Mouse (Mus musculus) myocyte (in vitro differentiated cells): ENCODE measurements around the gene Gm20671.

ENCODE experiments used
- CEBPB ChIP-seq: IDR thresholded peaks from 2 replicates; pipeline ENCODE4 v1.6.1; 2011; ENCODE audit warnings: mild to moderate bottlenecking, moderate library complexity; ENCODE audit not compliant: poor library complexity, insufficient read depth, severe bottlenecking
- E2F4 ChIP-seq: IDR thresholded peaks from one replicate; pipeline ENCODE4 v1.6.1; 2011; ENCODE audit warnings: mild to moderate bottlenecking, control low read depth, moderate library complexity; ENCODE audit not compliant: insufficient read depth
- MAX ChIP-seq: IDR thresholded peaks from one replicate; pipeline ENCODE4 v1.6.1; 2011; ENCODE audit warnings: low read depth, mild to moderate bottlenecking, control low read depth
- MYOG ChIP-seq, 3 experiments: IDR thresholded peaks; one replicate each; pipeline ENCODE4 v1.6.1; 2011; ENCODE audit warnings: control low read depth in 2 of 3, low read depth in 2 of 3, mild to moderate bottlenecking in 2 of 3; ENCODE audit not compliant: insufficient read length in 2 of 3, control insufficient read depth in 1 of 3, insufficient read depth in 1 of 3
- POLR2A ChIP-seq: IDR thresholded peaks from one replicate; pipeline ENCODE4 v1.6.1; 2011; ENCODE audit warnings: low read depth, mild to moderate bottlenecking, control low read depth, moderate library complexity; ENCODE audit not compliant: insufficient read length
- POLR2AphosphoS2 ChIP-seq: IDR thresholded peaks from one replicate; pipeline ENCODE4 v1.6.1; 2011; ENCODE audit warnings: low read depth, control low read depth; ENCODE audit not compliant: insufficient read length
- REST ChIP-seq: IDR thresholded peaks from one replicate; pipeline ENCODE4 v1.6.1; 2011; ENCODE audit warnings: mild to moderate bottlenecking, control low read depth, moderate library complexity; ENCODE audit not compliant: insufficient read depth, insufficient read length
- TCF12 ChIP-seq: IDR thresholded peaks from one replicate; pipeline ENCODE4 v1.6.1; 2011; ENCODE audit warnings: mild to moderate bottlenecking, control low read depth; ENCODE audit not compliant: poor library complexity, insufficient read depth, severe bottlenecking
- TCF3 ChIP-seq: IDR thresholded peaks from one replicate; pipeline ENCODE4 v1.6.1; 2011; ENCODE audit warnings: low read depth, control low read depth; ENCODE audit not compliant: insufficient read length
- USF1 ChIP-seq: IDR thresholded peaks from one replicate; pipeline ENCODE4 v1.6.1; 2011; ENCODE audit warnings: low read depth, mild to moderate bottlenecking, control low read depth, moderate library complexity

DNA sequence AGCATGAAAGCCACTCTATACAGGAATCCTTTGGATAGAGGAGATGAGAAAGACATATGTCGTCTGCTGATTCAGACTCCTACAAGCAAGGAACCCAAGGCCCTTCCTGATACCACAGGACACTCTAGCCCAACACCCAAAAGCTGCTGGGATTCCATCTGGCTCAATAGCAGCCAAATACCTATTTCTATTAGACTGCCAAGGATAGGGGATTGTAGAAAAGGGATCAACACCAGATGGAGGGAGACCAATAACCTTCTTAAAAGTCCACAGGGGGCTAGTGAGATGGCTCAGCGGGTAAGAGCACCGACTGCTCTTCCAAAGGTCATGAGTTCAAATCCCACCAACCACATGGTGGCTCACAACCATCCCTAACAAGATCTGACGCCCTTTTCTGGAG lies 11.5 kb downstream of the Gm20671 start:
- TF ChIP-seq USF1 (no peak), POLR2A (no peak), CEBPB (no peak), TCF12 (no peak), TCF3 (no peak), E2F4 (no peak), MAX (no peak), REST (no peak), MYOG (IDR thresholded peaks at IDR 0.05; ENCODE audit: control insufficient read depth in 1 of 3, insufficient read depth in 1 of 3, insufficient read length in 2 of 3, low read depth in 2 of 3) (no peak), POLR2AphosphoS2 (no peak)
